Mouse (Mus musculus): ENCODE data around the gene Lpxn. TPM values are rescaled to one million over a fixed set of nuclear protein-coding genes. Genes with fewer than 3 reads are reported as not detected.
A peak's percentile ranks its signal among the peaks of the same experiment; 100 is the strongest.

Lpxn gene
- total RNA-seq, 2 experiments from 2014 or later, result 1.4 to 1.5 TPM

GRCm38 (mm10) chr19:12812644-12813364 is 16.8 kb downstream of the Lpxn start:
- no peak overlapping the region for H3K27ac ChIP-seq
- no peak for DNase-seq (ENCODE audit: extremely low spot score in 1 of 2, low spot score in 2 of 2)
- no peak for TF ChIP-seq CTCF (IDR thresholded peaks at IDR 0.05)
- intact Hi-C loops (cut with DNase I), result no loop called here
- H3K4me3 ChIP-seq, result no peak overlapping the region

- Histone ChIP-seq H3K27ac (no peak overlapping the region), H3K4me3 (no peak overlapping the region)
- intact Hi-C loops (cut with DNase I), result no loop called here
- DNase-seq (ENCODE audit: extremely low spot score in 1 of 2, low spot score in 2 of 2), result no peak
- no peak for TF ChIP-seq CTCF (IDR thresholded peaks at IDR 0.05)
Measured at GRCm38 (mm10) chr19:12813883-12814282, 17.9 kb downstream of the Lpxn start.

GRCm38 (mm10) chr19:12818507-12818906 is 22.5 kb downstream of the Lpxn start:
- Histone ChIP-seq H3K4me3 (no peak overlapping the region), H3K27ac (no peak overlapping the region)
- DNase-seq (ENCODE audit: extremely low spot score in 1 of 2, low spot score in 2 of 2), result no peak
- no peak for TF ChIP-seq CTCF (IDR thresholded peaks at IDR 0.05)
- intact Hi-C loops (cut with DNase I), result loop anchor here (5.0 kb wide), 1 partner anchor 301 kb away; no protein-coding TSS in a partner anchor

GRCm38 (mm10) chr19:12820383-12820782 is 24.4 kb downstream of the Lpxn start:
- TF ChIP-seq CTCF (IDR thresholded peaks at IDR 0.05), result peak; percentile 86
- H3K27ac ChIP-seq, result no peak overlapping the region
- no peak overlapping the region for H3K4me3 ChIP-seq
- no peak for DNase-seq (ENCODE audit: extremely low spot score in 1 of 2, low spot score in 2 of 2)
- intact Hi-C loops (cut with DNase I), result loop anchor here (5.0 to 10.0 kb wide), 2 partner anchors 223 to 686 kb away; partner anchors contain the start of gene Gm4952

GRCm38 (mm10) chr19:12824549-12824948 is 28.6 kb downstream of the Lpxn start:
- intact Hi-C loops (cut with DNase I), result loop anchor here (5.0 to 10.0 kb wide), 2 partner anchors 227 to 690 kb away; partner anchors contain the start of gene Gm4952
- TF ChIP-seq CTCF (IDR thresholded peaks at IDR 0.05), result peak; percentile 24

GRCm38 (mm10) chr19:12830823-12831430 is 34.9 kb downstream of the Lpxn start:
- no peak for TF ChIP-seq CTCF (IDR thresholded peaks at IDR 0.05)
- no peak overlapping the region for H3K4me3 ChIP-seq
- no peak for DNase-seq (ENCODE audit: extremely low spot score in 1 of 2, low spot score in 2 of 2)
- no peak overlapping the region for H3K27ac ChIP-seq
- intact Hi-C loops (cut with DNase I), result no loop called here

More at GRCm38 (mm10) chr19:12824549-12824948, 28.6 kb downstream of the Lpxn start:
- no peak for DNase-seq (ENCODE audit: extremely low spot score in 1 of 2, low spot score in 2 of 2)
- Histone ChIP-seq H3K27ac (no peak overlapping the region), H3K4me3 (no peak overlapping the region)

- intact Hi-C loops (cut with DNase I), result no loop called here
- DNase-seq (ENCODE audit: extremely low spot score in 1 of 2, low spot score in 2 of 2), result no peak
- Histone ChIP-seq H3K27ac (no peak overlapping the region), H3K4me3 (no peak overlapping the region)
- no peak for TF ChIP-seq CTCF (IDR thresholded peaks at IDR 0.05)
Measured at GRCm38 (mm10) chr19:12831559-12831958, 35.6 kb downstream of the Lpxn start.

- DNase-seq (ENCODE audit: extremely low spot score in 1 of 2, low spot score in 2 of 2), result no peak
Measured at GRCm38 (mm10) chr19:12833625-12834024, 37.6 kb downstream of the Lpxn start.

GRCm38 (mm10) chr19:12838507-12838906 is 42.5 kb downstream of the Lpxn start:
- intact Hi-C loops (cut with DNase I), result no loop called here
- H3K27ac ChIP-seq, result no peak overlapping the region
- no peak for TF ChIP-seq CTCF (IDR thresholded peaks at IDR 0.05)
- DNase-seq (ENCODE audit: extremely low spot score in 1 of 2, low spot score in 2 of 2), result no peak
- no peak overlapping the region for H3K4me3 ChIP-seq

More at GRCm38 (mm10) chr19:12833625-12834024, 37.6 kb downstream of the Lpxn start:
- intact Hi-C loops (cut with DNase I), result no loop called here
- Histone ChIP-seq H3K4me3 (no peak overlapping the region), H3K27ac (no peak overlapping the region)
- no peak for TF ChIP-seq CTCF (IDR thresholded peaks at IDR 0.05)

GRCm38 (mm10) chr19:12846382-12846781 is 50.4 kb downstream of the Lpxn start, which contains the start of gene Gm5244:
Gene Gm5244 (plus strand): TSS chr19:12846682.
- Histone ChIP-seq H3K4me3 (no peak within 1 kb of the TSS), H3K27ac (no peak within 1 kb of the TSS)
- intact Hi-C loops (cut with DNase I), result no loop called here
- no peak for DNase-seq (ENCODE audit: extremely low spot score in 1 of 2, low spot score in 2 of 2)
- TF ChIP-seq CTCF (IDR thresholded peaks at IDR 0.05), result no peak

- no peak for TF ChIP-seq CTCF (IDR thresholded peaks at IDR 0.05)
- H3K27ac ChIP-seq, result no peak within 1 kb of the TSS
- DNase-seq (ENCODE audit: extremely low spot score in 1 of 2, low spot score in 2 of 2), result no peak
- no peak within 1 kb of the TSS for H3K4me3 ChIP-seq
- intact Hi-C loops (cut with DNase I), result no loop called here
Measured at GRCm38 (mm10) chr19:12856983-12857382, 61.0 kb downstream of the Lpxn start, which contains the start of gene Olfr1444. Gene Olfr1444 (plus strand): TSS chr19:12857283.

Other genes starting within 250 kb of the Lpxn start
- under 1 TPM in 1 of 2 experiments, not detected in 1; 0.29 TPM for gene Gm4952, start 196.2 kb upstream of the Lpxn start, total RNA-seq (2021)
- gene Glyat, start 162.9 kb upstream of the Lpxn start, total RNA-seq (2021), result not detected
- not detected for gene Olfr1442, start 125.8 kb upstream of the Lpxn start, total RNA-seq (2021)
- not detected for gene Olfr1443, start 118.1 kb upstream of the Lpxn start, total RNA-seq (2021)
- not detected for gene Keg1, start 100.4 kb upstream of the Lpxn start, total RNA-seq (2021)
- 1 to 10 TPM; 2.3 to 4.0 TPM for gene Cntf, start 30.6 kb upstream of the Lpxn start, total RNA-seq (2021)
- 10 to 100 TPM; 89.2 to 97.0 TPM for gene Zfp91, start 67 bp upstream of the Lpxn start, total RNA-seq (2021)
- gene Gm5244, start 50.5 kb downstream of the Lpxn start, total RNA-seq (2021), result not detected
- not detected for gene Olfr1444, start 61.1 kb downstream of the Lpxn start, total RNA-seq (2021)
- gene Olfr1445, start 87.7 kb downstream of the Lpxn start, total RNA-seq (2021), result not detected
- gene Olfr1446, start 97.3 kb downstream of the Lpxn start, total RNA-seq (2021), result not detected
- not detected for gene Olfr1447, start 107.5 kb downstream of the Lpxn start, total RNA-seq (2021)
- not detected for gene Olfr1448, start 128.2 kb downstream of the Lpxn start, total RNA-seq (2021)
- not detected for gene Olfr1449, start 134.6 kb downstream of the Lpxn start, total RNA-seq (2021)
- gene Olfr1450, start 154.1 kb downstream of the Lpxn start, total RNA-seq (2021), result not detected
- gene Olfr1451, start 198.8 kb downstream of the Lpxn start, total RNA-seq (2021), result not detected
- gene Olfr1453, start 232.1 kb downstream of the Lpxn start, total RNA-seq (2021), result not detected